Mouse (Mus musculus) forebrain, embryonic 16.5 days (tissue): ENCODE data around the gene Dazap1. TPM values are rescaled to one million over a fixed set of nuclear protein-coding genes. Genes with fewer than 3 reads are reported as not detected.

Source experiments
- ATAC-seq: fragments of 200-750 bp; cut with Nextera tagmentation; 2 replicates; pipeline ENCODE4 v1.8.0; 2017; ENCODE audit warnings: mild to moderate bottlenecking, moderate library complexity
- H3K27ac ChIP-seq: fragments of 300-500 bp; sonication (generic); 2 replicates; pipeline ENCODE4 v1.5.1; 2014; ENCODE audit warnings: low read length, control low read depth
- H3K27me3 ChIP-seq: fragments of 300-500 bp; sonication (generic); replicated peaks from 2 replicates; pipeline ENCODE4 v1.6.1; 2014; ENCODE audit warnings: low read length; ENCODE audit not compliant: control insufficient read depth, insufficient read depth
- H3K36me3 ChIP-seq: fragments of 300-500 bp; sonication (generic); 2 replicates; pipeline ENCODE4 v1.6.1; 2014; ENCODE audit not compliant: control insufficient read depth, insufficient read depth
- H3K4me1 ChIP-seq: fragments of 300-500 bp; sonication (generic); replicated peaks from 2 replicates; pipeline ENCODE4 v1.6.1; 2014; ENCODE audit warnings: low read length; ENCODE audit not compliant: control insufficient read depth, insufficient read depth
- H3K4me2 ChIP-seq: fragments of 300-500 bp; sonication (generic); 2 replicates; pipeline ENCODE4 v1.6.1; 2014; ENCODE audit warnings: mild to moderate bottlenecking, low read length, control low read depth
- H3K4me3 ChIP-seq: fragments of 300-500 bp; sonication (generic); replicated peaks from 2 replicates; pipeline ENCODE4 v1.5.1; 2014; ENCODE audit warnings: mild to moderate bottlenecking, low read length, control low read depth
- H3K9ac ChIP-seq: fragments of 300-500 bp; sonication (generic); replicated peaks from 2 replicates; pipeline ENCODE4 v1.6.1; 2014; ENCODE audit warnings: low read depth, low read length, control low read depth
- H3K9me3 ChIP-seq: fragments of 300-500 bp; sonication (generic); 2 replicates; pipeline ENCODE4 v1.6.1; 2016; ENCODE audit warnings: low read length; ENCODE audit not compliant: control insufficient read depth
- WGBS: fragments of 180-500 bp; shearing (Covaris S2); extraction: QIAGEN DNeasy Blood & Tissue Kit; methylation state at CpG from one replicate; pipeline ENCODE4 v1.1.7; 2014; 5-methylcytosine and 5-hydroxymethylcytosine counted together
- polyA plus RNA-seq: library from polyadenylated mRNA; unstranded; fragments of >200 nt; fragmentation: Nextera tagmentation; extraction: Ambion mirVana; gene quantifications from 2 replicates; pipeline ENCODE4 v1.2.1, GENCODE M21; 2015

Dazap1 gene
- polyA plus RNA-seq, 1 experiment from 2014 or later = 61.3 TPM

DNA sequence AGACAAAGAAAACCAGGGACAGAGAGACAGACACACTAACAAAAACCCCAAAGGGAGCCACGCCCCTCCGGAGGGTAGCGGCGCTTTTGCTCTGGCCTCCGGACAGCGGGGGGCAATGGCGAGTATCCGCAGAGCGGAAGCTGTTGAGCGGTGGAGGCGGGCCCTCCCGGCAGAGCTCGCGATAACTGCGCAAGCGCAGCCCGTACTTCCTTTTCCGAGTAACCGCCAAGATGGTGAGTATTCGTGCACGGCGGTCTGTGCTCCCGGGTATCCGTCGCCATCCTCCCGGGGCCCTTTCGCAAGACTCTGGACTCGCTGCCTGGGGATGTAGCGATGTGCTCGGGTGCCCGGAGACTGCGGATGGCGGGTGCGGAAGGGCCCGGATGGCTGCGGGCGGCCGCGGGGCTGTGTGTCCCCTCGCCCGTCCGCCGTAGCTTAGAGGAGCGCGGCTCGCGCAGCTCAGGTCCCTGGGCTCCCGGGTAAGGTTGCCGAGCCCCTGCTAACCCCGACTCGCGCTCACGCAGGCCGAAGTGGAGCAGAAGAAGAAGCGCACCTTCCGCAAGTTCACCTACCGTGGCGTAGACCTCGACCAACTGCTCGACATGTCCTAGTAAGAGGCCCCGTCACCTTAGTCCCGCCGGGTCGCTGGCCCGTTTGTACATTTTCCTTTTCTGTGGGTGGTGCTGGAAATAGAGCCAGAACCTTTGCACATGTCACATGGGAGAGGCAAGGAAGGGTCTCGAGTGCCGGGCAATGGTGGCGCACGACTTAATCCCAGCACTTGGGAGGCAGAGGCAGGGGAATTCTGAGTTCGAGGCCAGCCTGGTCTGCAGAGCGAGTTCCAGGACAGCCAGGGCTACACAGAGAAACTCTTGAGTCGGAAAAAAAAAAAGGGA is 31.2 kb downstream of the Dazap1 start, which contains the start of gene Rps15:
Gene Rps15 (plus strand): TSS at position 203 of the 896 bp plus-strand sequence.
- Histone ChIP-seq H3K27me3 (no peaks in the 10 kb centered on the region), H3K9ac (peak within 1 kb of the TSS; percentile 95), H3K4me3 (peak within 1 kb of the TSS; percentile 87), H3K9me3 (no peaks in the 10 kb centered on the region), H3K36me3 (peaks cover 16% of the 10 kb centered on the region), H3K27ac (peak within 1 kb of the TSS; percentile 91), H3K4me1 (peaks cover 40% of the 10 kb centered on the region), H3K4me2 (peak within 1 kb of the TSS; percentile 89)
- under 1% methylated on average over 70 of the region's 72 CpGs for WGBS
- peak; percentile 82 for ATAC-seq

DNA sequence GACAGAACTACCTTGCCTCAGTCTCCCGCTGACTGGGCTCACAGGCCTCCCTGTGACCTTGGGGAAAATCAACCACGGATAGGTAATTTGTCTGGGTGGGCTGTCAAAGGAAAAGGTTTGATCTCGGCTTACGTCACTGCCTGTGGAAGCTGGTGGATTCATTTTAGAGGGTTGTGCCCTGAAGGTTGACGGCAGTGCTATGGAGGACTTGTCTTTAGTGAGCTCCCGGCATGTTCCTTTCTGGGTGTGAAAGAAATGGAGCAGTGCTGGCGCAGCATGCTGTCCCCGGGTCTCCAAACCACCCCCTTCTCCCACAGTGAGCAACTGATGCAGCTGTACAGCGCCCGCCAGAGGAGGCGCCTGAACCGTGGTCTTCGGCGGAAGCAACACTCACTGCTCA is 32.0 kb downstream of the Dazap1 start:
- Histone ChIP-seq H3K4me2 (peak overlapping the region; percentile 89), H3K9me3 (no peaks in the 10 kb centered on the region), H3K9ac (peak overlapping the region; percentile 95), H3K4me1 (peaks cover 47% of the 10 kb centered on the region), H3K27ac (no peak overlapping the region), H3K4me3 (peak overlapping the region; percentile 87), H3K36me3 (peaks cover 11% of the 10 kb centered on the region), H3K27me3 (no peaks in the 10 kb centered on the region)
- no peak for ATAC-seq
- WGBS = 18% methylated on average over 14 of the region's 14 CpGs

DNA sequence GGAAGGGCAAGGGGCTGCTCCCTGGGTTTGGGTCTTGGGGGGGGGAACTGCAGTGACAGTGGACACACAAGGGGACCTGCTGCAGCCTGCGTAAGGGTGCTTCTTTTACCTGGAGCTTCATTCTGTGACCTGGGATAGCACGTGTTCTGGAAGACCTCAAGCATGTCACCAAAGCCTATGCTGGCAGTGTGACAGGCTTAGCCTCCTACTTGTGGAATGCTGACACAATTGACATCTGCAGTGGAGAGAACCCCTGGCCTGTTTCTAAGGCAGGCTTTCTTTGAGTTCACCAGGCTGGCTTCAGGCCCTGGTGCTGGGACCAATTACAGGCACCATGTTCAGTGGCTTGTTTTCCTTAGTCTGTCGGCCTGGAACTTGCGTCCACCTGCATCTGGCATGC is 33.0 kb downstream of the Dazap1 start:
- ATAC-seq = no peak
- Histone ChIP-seq H3K36me3 (peaks cover 11% of the 10 kb centered on the region), H3K9me3 (no peaks in the 10 kb centered on the region), H3K4me1 (peaks cover 51% of the 10 kb centered on the region), H3K27ac (no peak overlapping the region; the same call in 1 of the 2 replicates), H3K9ac (no peak overlapping the region), H3K27me3 (no peaks in the 10 kb centered on the region), H3K4me3 (no peak overlapping the region), H3K4me2 (no peak overlapping the region)
- WGBS = 82% methylated on average over 4 of the region's 4 CpGs

DNA sequence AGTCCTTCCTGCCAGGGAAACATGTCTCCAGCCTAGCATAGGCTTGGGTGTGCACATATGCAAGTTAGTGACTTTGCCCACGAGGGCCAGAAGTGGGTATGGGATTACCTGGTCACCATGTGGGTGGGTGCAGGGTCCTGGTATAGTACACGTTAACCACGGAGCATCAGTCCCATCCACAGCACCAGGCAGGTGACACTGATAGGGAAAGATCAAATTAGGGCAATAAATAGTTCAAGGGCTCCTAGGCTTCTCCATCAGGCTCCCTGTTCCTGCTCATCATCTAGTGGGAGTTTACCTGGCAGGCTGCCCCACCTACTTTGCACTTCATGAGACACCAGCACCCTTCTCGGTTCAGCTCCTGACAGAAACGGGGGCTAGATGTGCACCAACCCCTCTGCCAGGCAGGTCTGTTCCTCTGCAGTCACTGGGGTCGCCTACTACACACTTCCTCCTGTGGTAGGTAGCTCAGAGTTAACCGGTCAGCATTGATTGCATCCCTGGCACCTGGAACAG is 33.6 kb downstream of the Dazap1 start:
- no peaks in the 10 kb centered on the region for H3K27me3 ChIP-seq
- WGBS = 54% methylated on average over 7 of the region's 7 CpGs
- H3K4me3 ChIP-seq = no peak overlapping the region
- peak overlapping the region; percentile 83; the same call in 1 of the 2 replicates for H3K27ac ChIP-seq
- peaks cover 11% of the 10 kb centered on the region for H3K36me3 ChIP-seq
- no peaks in the 10 kb centered on the region for H3K9me3 ChIP-seq
- H3K9ac ChIP-seq = no peak overlapping the region
- H3K4me1 ChIP-seq = peaks cover 52% of the 10 kb centered on the region
- ATAC-seq = no peak
- no peak overlapping the region for H3K4me2 ChIP-seq

DNA sequence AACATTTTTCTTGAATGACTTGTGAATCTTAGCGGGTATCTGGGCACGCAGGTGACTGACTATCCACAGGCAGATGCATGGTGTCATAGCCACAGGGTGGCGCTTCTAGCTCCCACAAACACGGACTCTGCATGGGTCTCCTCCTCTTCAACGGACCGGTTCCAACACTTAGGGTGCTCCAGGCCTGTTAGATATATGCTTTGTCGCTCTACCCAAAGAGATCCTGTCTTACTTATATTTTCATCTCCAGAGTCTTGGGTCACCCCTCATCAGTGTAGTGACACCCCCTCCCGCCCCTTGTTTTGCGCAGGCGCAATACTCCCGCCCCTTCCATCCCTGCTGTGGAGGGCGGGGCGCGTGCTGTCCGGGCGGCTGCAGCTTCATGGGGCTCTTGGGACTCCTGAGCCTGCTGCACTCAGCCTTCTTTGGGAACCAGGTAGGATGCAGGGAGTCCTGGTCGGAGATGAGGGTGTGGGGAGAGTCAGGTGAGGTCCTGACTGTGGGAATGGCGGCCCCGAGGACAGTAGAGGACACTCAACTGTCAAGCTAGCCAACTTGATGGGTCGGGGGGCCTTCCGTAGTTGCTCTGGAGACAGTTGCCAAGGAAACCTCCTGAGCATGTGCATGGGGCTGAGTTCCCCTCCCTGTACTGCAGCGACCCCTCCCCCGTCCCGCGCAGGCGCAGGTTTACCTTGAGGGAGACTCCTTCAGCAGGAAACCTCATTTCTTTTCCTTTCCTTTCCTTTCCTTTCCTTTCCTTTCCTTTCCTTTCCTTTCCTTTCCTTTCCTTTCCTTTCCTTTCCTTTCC is 34.5 kb downstream of the Dazap1 start, which contains the start of gene Apc2:
Gene Apc2 (plus strand): TSS at position 360 of the 808 bp plus-strand sequence.
- Histone ChIP-seq H3K4me3 (peak within 1 kb of the TSS; percentile 43), H3K9ac (peak within 1 kb of the TSS; percentile 46), H3K4me2 (peak within 1 kb of the TSS; percentile 55), H3K36me3 (peaks cover 11% of the 10 kb centered on the region), H3K27ac (peak within 1 kb of the TSS; percentile 83), H3K4me1 (peaks cover 59% of the 10 kb centered on the region), H3K27me3 (no peaks in the 10 kb centered on the region), H3K9me3 (no peaks in the 10 kb centered on the region)
- under 1% methylated on average over 26 of the region's 26 CpGs for WGBS
- peak; percentile 59 for ATAC-seq

DNA sequence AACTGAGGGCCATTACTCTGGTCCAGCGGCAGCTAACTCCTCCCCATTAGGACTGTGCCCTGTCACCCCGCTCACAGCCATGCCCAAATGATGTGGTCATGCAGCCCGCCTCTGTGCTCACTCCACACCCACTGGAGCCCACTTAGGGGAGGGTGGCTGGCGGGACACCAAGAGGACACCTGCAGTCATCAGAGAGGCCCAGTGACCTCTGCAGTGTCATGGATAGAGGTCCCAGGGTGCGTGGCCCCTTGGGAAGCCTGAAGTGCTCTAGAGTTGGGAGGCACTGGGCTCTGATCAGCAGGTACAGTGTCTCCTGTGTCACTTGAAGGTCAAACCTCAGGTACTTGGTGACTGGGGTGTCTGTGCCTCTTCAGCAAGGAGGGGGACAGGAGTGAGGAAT is 35.5 kb downstream of the Dazap1 start:
- H3K36me3 ChIP-seq = peaks cover 11% of the 10 kb centered on the region
- 83% methylated on average over 5 of the region's 5 CpGs for WGBS
- H3K27me3 ChIP-seq = no peaks in the 10 kb centered on the region
- H3K4me2 ChIP-seq = peak overlapping the region; percentile 55
- H3K27ac ChIP-seq = peak overlapping the region; percentile 83
- H3K9ac ChIP-seq = peak overlapping the region; percentile 46
- ATAC-seq = no peak
- no peaks in the 10 kb centered on the region for H3K9me3 ChIP-seq
- peak overlapping the region; percentile 43 for H3K4me3 ChIP-seq
- H3K4me1 ChIP-seq = peaks cover 62% of the 10 kb centered on the region

DNA sequence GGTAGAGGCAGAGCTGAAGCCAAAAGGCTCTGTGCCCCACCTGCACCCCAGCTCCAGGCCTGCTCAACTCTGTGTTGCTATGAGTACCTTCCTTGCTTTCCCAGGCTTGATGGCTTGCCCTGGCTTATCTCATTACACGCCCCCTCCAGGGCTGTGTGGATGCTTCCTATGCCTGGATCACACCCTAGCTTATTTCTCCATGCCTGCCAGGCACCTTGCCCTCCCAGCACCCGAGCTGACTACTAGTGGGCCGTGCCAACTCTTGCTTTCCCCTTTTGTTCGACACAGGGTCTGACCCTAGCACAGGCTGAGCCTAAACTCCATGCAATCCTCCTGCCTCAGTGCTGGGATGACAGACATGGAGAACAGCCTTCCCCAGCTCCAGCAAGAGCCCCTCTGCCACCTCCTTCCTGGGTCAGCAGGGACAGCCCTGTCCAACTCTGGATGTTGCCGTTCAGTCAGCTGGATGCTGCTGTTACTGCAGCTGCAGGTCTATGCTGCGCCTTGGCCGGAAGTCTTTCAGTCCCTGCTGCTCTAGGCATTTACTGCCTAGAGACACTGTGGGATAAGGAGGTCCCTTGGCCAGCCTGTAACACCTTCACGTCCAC is 36.3 kb downstream of the Dazap1 start:
- H3K36me3 ChIP-seq = peaks cover 14% of the 10 kb centered on the region
- no peaks in the 10 kb centered on the region for H3K9me3 ChIP-seq
- no peak for ATAC-seq
- WGBS = 74% methylated on average over 8 of the region's 8 CpGs
- H3K4me1 ChIP-seq = peaks cover 68% of the 10 kb centered on the region
- H3K4me3 ChIP-seq = no peak overlapping the region
- H3K9ac ChIP-seq = peak overlapping the region; percentile 30
- H3K27me3 ChIP-seq = no peaks in the 10 kb centered on the region
- H3K4me2 ChIP-seq = peak overlapping the region; percentile 24; the same call in 1 of the 2 replicates
- no peak overlapping the region for H3K27ac ChIP-seq

DNA sequence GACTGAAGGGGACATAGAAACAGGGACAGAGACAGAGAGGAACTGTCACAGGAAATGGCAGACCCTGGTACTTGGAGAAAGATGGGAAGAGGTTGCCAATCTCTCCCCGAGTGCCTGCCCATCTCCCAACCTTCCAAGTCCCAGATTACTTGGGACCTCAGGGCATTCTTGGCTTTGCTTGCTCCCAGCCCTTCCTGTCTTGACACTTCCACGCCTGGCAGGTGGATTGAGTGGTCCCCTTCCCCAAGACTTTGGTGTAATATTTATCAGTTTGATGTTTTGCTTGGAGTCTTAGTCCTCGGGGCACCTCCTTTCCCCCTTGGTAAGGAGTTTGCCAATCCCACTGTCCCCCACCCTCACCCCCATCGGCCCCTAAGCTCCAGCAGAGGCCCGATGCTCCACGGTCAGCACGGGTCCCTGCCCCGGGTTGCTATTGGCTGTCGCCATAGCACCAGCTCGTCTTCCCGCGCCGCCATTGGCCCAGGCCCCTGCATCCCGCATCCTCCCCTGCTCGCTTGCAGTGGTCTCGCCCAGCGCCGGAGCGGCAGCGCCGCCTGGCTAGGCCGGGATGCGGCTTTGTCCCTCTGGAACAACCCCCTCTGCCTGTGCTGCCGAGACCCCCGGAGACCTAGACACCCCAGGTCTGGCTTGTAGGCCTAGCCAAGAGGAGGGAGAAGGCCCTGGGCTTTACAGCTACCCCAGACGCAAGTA is 37.4 kb downstream of the Dazap1 start:
- ATAC-seq = peak; percentile 77
- Histone ChIP-seq H3K4me2 (peak overlapping the region; percentile 90), H3K27ac (peak overlapping the region; percentile 94), H3K27me3 (no peaks in the 10 kb centered on the region), H3K4me3 (peak overlapping the region; percentile 57), H3K9ac (peak overlapping the region; percentile 89), H3K36me3 (peaks cover 15% of the 10 kb centered on the region), H3K9me3 (no peaks in the 10 kb centered on the region), H3K4me1 (peaks cover 70% of the 10 kb centered on the region)
- WGBS = 2% methylated on average over 26 of the region's 26 CpGs
